Mouse (Mus musculus): ENCODE results near the gene Tbxas1. TPM values are rescaled to one million over a fixed set of nuclear protein-coding genes. Genes with fewer than 3 reads are reported as not detected.
A peak's percentile ranks its signal among the peaks of the same experiment; 100 is the strongest.

Tbxas1 gene
- polyA plus RNA-seq, 1 experiment from 2014 or later: 1.1 TPM

DNA sequence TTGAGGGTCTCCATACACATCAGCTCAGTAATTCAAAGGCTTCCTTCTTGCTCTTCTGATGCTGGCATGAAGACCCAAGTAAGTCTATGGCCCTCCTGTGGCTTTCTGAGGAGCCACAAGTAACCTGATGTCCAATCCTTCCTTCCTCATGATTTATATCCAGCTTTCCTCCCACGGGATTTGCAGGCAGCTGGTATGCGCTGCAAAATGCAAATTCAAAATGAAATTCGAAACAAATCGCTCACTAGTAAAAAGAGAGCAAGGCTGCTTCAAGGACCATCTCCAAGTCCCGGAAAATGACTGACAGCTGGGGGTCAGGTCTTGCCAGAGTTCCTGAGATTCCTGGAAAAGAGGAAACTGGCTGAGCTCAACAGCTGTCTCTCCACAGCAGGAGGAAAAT is 197.5 kb downstream of the Tbxas1 start:
- no peak for ATAC-seq
- WGBS: 66% methylated on average over 5 of the region's 5 CpGs
- H3K9me3 ChIP-seq (replicated peaks): no peaks in the 10 kb centered on the region
- H3K9ac ChIP-seq: no peak overlapping the region
- H3K27me3 ChIP-seq: 0 out of 2 replicates have a peak, but pooled peaks cover 2% of the 10 kb centered on the region
- H3K4me2 ChIP-seq: no peak overlapping the region
- no peak overlapping the region for H3K27ac ChIP-seq
- no peak overlapping the region for H3K4me3 ChIP-seq
- peaks cover 19% of the 10 kb centered on the region for H3K4me1 ChIP-seq
- no peaks in the 10 kb centered on the region for H3K36me3 ChIP-seq (ENCODE audit: poor library complexity, severe bottlenecking)

DNA sequence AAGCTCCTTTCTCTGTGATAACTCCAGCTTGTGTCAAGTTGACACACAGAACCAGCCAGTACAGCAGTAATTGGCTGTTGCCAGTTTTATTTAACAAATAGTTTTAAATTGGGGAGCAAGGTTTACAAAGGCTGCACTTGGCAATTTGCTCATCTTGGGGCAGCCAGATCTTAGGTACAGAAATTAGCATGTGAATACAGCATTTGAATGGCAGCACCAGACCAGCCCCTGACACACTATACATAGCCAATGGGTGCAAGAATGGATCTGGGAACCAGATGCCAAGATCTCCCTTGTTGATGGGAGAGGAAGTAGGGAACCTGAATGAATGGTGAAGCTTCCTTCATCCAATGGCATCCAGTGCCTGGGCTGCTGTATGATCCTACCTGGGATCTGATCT is 199.0 kb downstream of the Tbxas1 start:
- Histone ChIP-seq H3K36me3 (ENCODE audit: poor library complexity, severe bottlenecking) (no peaks in the 10 kb centered on the region), H3K4me2 (no peak overlapping the region), H3K4me3 (no peak overlapping the region), H3K27ac (no peak overlapping the region), H3K9ac (no peak overlapping the region), H3K27me3 (0 out of 2 replicates have a peak, but pooled peaks cover 2% of the 10 kb centered on the region), H3K4me1 (peaks cover 19% of the 10 kb centered on the region), H3K9me3 (replicated peaks) (no peaks in the 10 kb centered on the region)
- ATAC-seq: peak; percentile 85

DNA sequence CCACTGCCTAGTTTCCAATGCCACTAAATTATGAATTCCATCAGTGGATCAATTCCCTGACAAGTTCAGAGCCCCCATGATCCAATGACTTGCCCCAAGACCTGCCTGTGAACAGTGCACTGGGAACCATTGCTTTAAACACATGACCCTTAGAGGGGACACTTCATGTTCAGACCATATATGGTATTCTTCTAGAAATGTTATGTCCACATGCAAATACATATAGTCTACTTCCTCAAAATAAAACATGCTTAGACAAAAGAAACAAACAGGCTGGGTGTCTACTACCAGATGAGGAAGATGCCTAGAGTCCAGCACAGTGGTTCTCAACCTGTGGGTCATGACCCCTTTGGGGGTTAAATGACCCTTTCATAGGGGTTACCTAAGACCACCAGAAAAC is 201.3 kb downstream of the Tbxas1 start:
- 0 out of 2 replicates have a peak, but pooled peaks cover 2% of the 10 kb centered on the region for H3K27me3 ChIP-seq
- no peaks in the 10 kb centered on the region for H3K9me3 ChIP-seq (replicated peaks)
- no peak overlapping the region for H3K4me3 ChIP-seq
- H3K27ac ChIP-seq: no peak overlapping the region
- H3K36me3 ChIP-seq (ENCODE audit: poor library complexity, severe bottlenecking): no peaks in the 10 kb centered on the region
- no peak for ATAC-seq
- no peak overlapping the region for H3K9ac ChIP-seq
- H3K4me1 ChIP-seq: peaks cover 19% of the 10 kb centered on the region
- no peak overlapping the region for H3K4me2 ChIP-seq

DNA sequence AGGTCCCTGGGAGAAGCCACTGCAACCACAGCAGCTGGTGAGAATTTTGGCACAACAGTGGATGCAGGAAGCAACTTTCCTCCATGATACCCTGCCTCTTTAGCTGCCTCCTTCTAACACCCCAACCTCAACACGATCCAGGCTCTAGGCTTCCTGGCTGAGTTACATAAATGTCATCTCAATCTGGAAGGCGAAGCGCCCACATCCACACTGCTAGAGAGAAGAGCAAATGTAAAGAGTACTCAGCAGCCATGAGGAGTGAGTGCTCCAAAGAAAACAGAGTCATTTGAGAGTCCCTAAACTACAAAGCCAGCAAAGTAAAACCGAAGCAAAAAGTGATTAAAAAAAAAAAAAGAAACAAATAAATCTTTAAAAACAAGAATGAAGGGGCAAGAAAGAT is 229.4 kb downstream of the Tbxas1 start:
- Histone ChIP-seq H3K36me3 (ENCODE audit: poor library complexity, severe bottlenecking) (no peaks in the 10 kb centered on the region), H3K4me1 (no peaks in the 10 kb centered on the region), H3K9me3 (replicated peaks) (no peaks in the 10 kb centered on the region), H3K4me3 (no peak overlapping the region), H3K27me3 (no peaks in the 10 kb centered on the region), H3K9ac (no peak overlapping the region), H3K4me2 (no peak overlapping the region), H3K27ac (no peak overlapping the region)
- no peak for ATAC-seq
- 83% methylated on average over 4 of the region's 4 CpGs for WGBS

DNA sequence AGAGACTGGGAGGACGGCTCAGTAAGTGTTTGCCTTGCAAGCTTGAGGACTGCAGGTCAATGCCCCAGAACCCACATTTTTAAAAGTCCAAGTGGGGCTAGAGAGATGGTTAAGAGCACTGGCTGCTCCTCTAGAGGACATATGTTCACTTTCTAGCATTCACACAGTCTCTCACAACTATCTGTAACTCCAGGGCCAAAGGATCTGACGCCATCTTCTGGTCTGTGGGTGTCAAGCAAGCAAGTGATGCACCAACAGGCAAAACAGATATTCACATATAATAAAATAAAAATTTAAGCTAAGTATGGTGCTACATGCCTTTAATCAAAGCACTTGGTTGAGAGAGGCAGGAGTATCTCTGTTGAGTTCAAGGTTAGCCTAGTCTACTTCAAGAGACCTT is 231.6 kb downstream of the Tbxas1 start:
- Histone ChIP-seq H3K4me2 (no peak overlapping the region), H3K36me3 (ENCODE audit: poor library complexity, severe bottlenecking) (no peaks in the 10 kb centered on the region), H3K9me3 (replicated peaks) (no peaks in the 10 kb centered on the region), H3K9ac (no peak overlapping the region), H3K4me3 (no peak overlapping the region), H3K27me3 (no peaks in the 10 kb centered on the region), H3K4me1 (no peaks in the 10 kb centered on the region), H3K27ac (no peak overlapping the region)
- 55% methylated on average over 2 of the region's 2 CpGs for WGBS
- ATAC-seq: no peak

DNA sequence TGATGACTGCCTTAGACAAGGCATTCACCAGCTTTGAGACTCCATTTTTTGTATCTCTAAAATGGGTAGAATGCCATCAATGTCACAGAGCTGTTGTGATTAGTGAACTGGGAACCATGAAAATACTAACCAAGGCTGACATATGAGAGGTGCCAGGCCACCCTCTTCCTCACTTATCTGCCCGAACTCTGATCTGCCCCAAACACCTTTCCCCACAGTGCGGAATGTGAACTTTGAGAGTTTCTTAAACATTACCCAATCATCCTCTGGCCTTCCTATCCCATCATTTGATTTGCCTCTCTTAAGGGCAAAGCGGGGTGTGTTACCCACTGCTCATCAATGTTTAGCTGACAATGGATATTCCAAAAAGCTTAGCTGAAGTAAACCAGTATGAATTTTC is 237.5 kb downstream of the Tbxas1 start:
- no peak for ATAC-seq
- Histone ChIP-seq H3K9me3 (replicated peaks) (no peaks in the 10 kb centered on the region), H3K36me3 (ENCODE audit: poor library complexity, severe bottlenecking) (no peaks in the 10 kb centered on the region), H3K4me2 (no peak overlapping the region), H3K4me3 (no peak overlapping the region), H3K27ac (no peak overlapping the region), H3K9ac (no peak overlapping the region), H3K4me1 (peaks cover 3% of the 10 kb centered on the region; the same call in 1 of the 2 replicates), H3K27me3 (peaks cover 38% of the 10 kb centered on the region)
- WGBS: 97% methylated on average over 3 of the region's 3 CpGs

DNA sequence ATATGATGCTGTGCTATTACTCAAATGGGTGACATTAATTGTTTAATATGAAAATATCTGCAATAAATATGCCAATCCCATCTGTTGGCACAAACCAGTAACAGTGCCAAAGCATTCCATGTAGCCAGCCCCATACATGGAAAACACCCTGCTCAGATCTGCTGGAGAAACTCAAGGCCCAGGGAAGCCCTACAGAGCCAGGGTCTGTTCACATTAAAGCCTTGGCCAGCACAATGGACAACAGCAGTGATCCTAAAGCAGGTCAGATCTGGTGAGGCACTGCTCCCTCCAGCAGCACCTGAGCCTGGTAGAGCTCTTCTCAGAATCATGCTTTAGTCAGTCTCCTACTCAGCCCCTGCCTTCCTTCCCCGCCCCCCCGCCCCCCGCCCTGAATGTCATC is 237.9 kb downstream of the Tbxas1 start:
- no peak overlapping the region for H3K4me2 ChIP-seq
- WGBS: 89% methylated on average over 3 of the region's 3 CpGs
- H3K27ac ChIP-seq: no peak overlapping the region
- no peak for ATAC-seq
- no peak overlapping the region for H3K9ac ChIP-seq
- no peak overlapping the region for H3K4me3 ChIP-seq
- H3K9me3 ChIP-seq (replicated peaks): no peaks in the 10 kb centered on the region
- peaks cover 43% of the 10 kb centered on the region for H3K27me3 ChIP-seq
- H3K36me3 ChIP-seq (ENCODE audit: poor library complexity, severe bottlenecking): no peaks in the 10 kb centered on the region
- peaks cover 7% of the 10 kb centered on the region; the same call in 1 of the 2 replicates for H3K4me1 ChIP-seq

DNA sequence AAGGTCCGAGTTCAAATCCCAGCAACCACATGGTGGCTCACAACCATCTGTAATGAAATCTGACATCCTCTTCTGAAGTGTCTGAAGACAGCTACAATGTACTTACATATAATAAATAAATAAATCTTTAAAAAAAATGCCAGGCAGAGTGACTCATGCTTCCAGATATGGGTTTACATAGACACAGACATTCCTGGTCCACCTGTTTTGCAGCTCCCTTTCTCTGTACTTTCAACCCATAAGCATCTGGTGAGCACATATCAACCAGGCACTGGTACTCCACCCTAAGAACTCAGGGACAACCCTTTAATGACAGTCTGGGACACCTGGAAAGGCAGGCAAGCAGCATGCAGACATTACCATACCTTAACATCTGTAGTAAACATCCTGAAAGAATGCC is 240.2 kb downstream of the Tbxas1 start:
- Histone ChIP-seq H3K4me1 (peaks cover 7% of the 10 kb centered on the region; the same call in 1 of the 2 replicates), H3K4me2 (no peak overlapping the region), H3K27me3 (peaks cover 62% of the 10 kb centered on the region), H3K9ac (no peak overlapping the region), H3K36me3 (ENCODE audit: poor library complexity, severe bottlenecking) (no peaks in the 10 kb centered on the region), H3K9me3 (replicated peaks) (peaks cover 5% of the 10 kb centered on the region; the same call in 1 of the 2 replicates), H3K4me3 (no peak overlapping the region), H3K27ac (no peak overlapping the region)
- WGBS: 73% methylated on average over 1 of the region's 1 CpGs
- ATAC-seq: no peak

DNA sequence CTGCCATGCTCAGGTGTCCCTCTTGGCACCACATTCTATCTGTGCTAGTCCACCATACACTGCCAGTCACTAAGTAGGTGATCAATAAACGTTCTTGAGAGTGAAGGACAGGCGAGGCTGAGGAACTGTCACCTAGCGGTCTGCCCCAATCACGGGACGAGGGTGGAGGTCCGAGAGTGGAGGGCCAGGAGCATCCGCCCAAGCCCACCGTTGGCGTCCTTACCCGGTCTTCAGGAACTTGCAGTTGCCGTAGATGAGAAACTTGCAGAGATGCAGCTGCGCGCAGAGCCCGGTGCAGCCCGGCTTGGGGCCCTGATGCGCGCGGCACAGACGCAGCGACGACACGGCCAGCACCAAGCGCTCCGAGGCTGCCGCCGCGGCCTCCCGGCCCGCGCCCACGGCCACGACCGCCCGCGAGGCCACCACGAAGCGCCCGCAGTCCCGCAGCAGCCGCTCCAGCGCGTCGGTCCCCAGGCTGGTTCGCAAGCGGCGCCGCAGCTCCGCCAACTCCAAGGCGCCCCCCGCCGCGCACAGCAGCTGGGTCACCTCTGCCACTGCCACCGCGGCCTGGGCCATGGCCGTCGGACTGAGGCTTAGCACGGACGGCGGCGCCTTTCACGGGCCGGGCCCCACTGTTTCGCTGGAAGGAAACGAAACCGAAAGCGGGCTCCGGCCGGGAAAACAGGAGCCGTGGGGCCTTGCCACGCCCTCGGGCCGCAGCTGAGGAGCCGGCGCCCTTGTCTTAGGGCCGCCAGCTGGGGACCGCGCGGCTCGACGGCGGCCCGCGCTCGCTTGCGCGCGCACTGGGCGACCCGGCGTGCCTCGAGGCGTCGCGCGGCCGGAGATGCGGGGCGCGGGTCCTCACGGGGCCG is 242.6 kb downstream of the Tbxas1 start, which contains the start of gene Parp12:
TSS of gene Parp12 (minus strand) at position 766 of the 872 bp plus-strand sequence.
- peaks cover 7% of the 10 kb centered on the region; the same call in 1 of the 2 replicates for H3K4me1 ChIP-seq
- H3K4me3 ChIP-seq: peak within 1 kb of the TSS; percentile 65
- peaks cover 68% of the 10 kb centered on the region for H3K27me3 ChIP-seq
- ATAC-seq: peak; percentile 88
- peaks cover 5% of the 10 kb centered on the region; the same call in 1 of the 2 replicates for H3K9me3 ChIP-seq (replicated peaks)
- peak within 1 kb of the TSS; percentile 68 for H3K9ac ChIP-seq
- no peak within 1 kb of the TSS for H3K27ac ChIP-seq
- 4% methylated on average over 93 of the region's 101 CpGs for WGBS
- H3K36me3 ChIP-seq (ENCODE audit: poor library complexity, severe bottlenecking): no peaks in the 10 kb centered on the region
- H3K4me2 ChIP-seq: peak within 1 kb of the TSS; percentile 71

DNA sequence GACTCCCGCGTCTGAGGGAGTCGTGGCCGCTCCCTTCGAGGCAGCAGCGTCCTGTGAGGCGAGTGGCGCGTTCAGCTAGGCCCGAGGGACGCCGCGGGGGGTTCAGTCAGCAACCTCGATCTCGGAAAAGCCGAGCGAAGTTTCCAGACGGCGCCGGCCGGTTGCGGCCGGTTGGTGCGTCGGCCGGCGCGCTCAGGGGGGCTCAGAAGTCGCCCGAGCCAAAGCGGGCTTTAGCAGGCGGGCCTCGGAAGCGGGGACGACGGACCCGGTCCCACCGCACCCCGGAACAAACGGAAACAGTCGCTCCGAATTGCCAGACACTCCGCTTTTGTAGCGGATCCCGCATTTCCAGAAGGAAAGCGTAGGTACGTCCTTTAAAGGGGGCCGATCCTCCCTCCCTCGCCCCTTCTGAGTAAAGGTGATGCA is 243.3 kb downstream of the Tbxas1 start:
- peak overlapping the region; percentile 65 for H3K4me3 ChIP-seq
- peak overlapping the region; percentile 68 for H3K9ac ChIP-seq
- H3K4me1 ChIP-seq: peaks cover 7% of the 10 kb centered on the region; the same call in 1 of the 2 replicates
- ATAC-seq: no peak; the same call in 1 of the 2 replicates
- 15% methylated on average over 41 of the region's 49 CpGs for WGBS
- no peak overlapping the region for H3K27ac ChIP-seq
- peak overlapping the region; percentile 71 for H3K4me2 ChIP-seq
- H3K9me3 ChIP-seq (replicated peaks): peaks cover 5% of the 10 kb centered on the region; the same call in 1 of the 2 replicates
- H3K36me3 ChIP-seq (ENCODE audit: poor library complexity, severe bottlenecking): no peaks in the 10 kb centered on the region
- H3K27me3 ChIP-seq: peaks cover 66% of the 10 kb centered on the region

DNA sequence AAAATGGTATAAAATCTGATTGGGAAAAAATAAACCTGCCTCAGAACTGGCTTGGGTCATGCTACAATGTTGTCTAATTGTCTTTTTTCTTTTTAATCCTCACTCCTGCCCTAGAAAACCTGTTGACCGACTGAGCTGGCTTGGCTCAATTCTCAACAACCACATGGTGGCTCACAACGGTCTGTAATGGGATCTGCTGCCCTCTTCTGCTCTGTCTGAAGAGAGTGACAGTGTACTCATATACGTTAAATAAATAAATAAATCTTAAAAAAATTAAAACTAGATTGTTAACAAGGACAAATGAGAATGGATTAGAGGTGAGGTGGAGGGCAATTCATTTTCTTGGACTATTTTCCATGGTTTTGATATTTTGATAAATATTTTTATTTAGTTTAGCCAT is 245.5 kb downstream of the Tbxas1 start:
- Histone ChIP-seq H3K9ac (no peak overlapping the region), H3K36me3 (ENCODE audit: poor library complexity, severe bottlenecking) (no peaks in the 10 kb centered on the region), H3K4me3 (no peak overlapping the region), H3K27me3 (peaks cover 49% of the 10 kb centered on the region), H3K4me2 (no peak overlapping the region), H3K4me1 (peaks cover 7% of the 10 kb centered on the region; the same call in 1 of the 2 replicates), H3K9me3 (replicated peaks) (peaks cover 5% of the 10 kb centered on the region; the same call in 1 of the 2 replicates), H3K27ac (no peak overlapping the region)
- ATAC-seq: no peak
- WGBS: 67% methylated on average over 3 of the region's 3 CpGs

DNA sequence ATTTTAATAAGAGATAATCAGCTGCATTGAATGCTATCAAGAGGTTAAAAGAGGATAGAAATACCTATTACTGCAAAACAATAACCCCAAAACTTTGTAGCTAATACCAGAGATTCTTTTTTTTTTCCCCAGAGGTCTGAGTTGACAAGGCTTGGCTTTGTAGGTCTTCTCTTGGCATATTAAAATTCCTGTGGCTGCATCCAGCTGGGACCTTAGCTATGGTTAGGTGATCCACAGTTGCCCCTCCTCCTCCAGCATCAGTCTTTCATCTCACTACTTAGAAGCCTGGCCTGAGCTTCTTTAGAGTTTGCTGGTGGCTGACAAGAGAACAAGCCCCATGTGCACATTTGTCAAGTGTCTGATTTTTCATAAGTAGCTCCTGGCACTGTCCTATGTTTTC is 249.5 kb downstream of the Tbxas1 start:
- Histone ChIP-seq H3K27ac (no peak overlapping the region), H3K4me2 (no peak overlapping the region), H3K4me3 (no peak overlapping the region), H3K9me3 (replicated peaks) (0 out of 2 replicates have a peak, but pooled peaks cover 6% of the 10 kb centered on the region), H3K36me3 (ENCODE audit: poor library complexity, severe bottlenecking) (no peaks in the 10 kb centered on the region), H3K9ac (no peak overlapping the region), H3K27me3 (peaks cover 10% of the 10 kb centered on the region; the same call in 1 of the 2 replicates), H3K4me1 (no peaks in the 10 kb centered on the region)
- ATAC-seq: no peak

Data from forebrain, embryonic 13.5 days (tissue).